Mouse (Mus musculus) hindbrain, embryonic 11.5 days (tissue): ENCODE results near the gene Aff1. TPM values are rescaled to one million over a fixed set of nuclear protein-coding genes. Genes with fewer than 3 reads are reported as not detected.

Experiments used
- ATAC-seq: fragments of 200-750 bp; cut with Nextera tagmentation; 2 replicates; pipeline ENCODE4 v1.8.0; 2017; ENCODE audit warnings: mild to moderate bottlenecking, moderate TSS enrichment, moderate library complexity; ENCODE audit not compliant: low FRiP score
- DNase-seq: peaks from one replicate; pipeline ENCODE4 v3.0.0-alpha.2; 2015; ENCODE audit warnings: low spot score
- H3K27ac ChIP-seq: fragments of 300-500 bp; sonication (generic); 2 replicates; pipeline ENCODE4 v1.5.1; 2014; ENCODE audit warnings: mild to moderate bottlenecking, low read depth, low read length
- H3K27me3 ChIP-seq: fragments of 300-500 bp; sonication (generic); 2 replicates; pipeline ENCODE4 v1.6.1; 2014; ENCODE audit warnings: mild to moderate bottlenecking, low read length, moderate library complexity, mixed read lengths; ENCODE audit not compliant: control insufficient read depth, insufficient read depth
- H3K36me3 ChIP-seq: fragments of 300-500 bp; sonication (generic); 2 replicates; pipeline ENCODE4 v1.6.1; 2014; ENCODE audit warnings: mild to moderate bottlenecking, low read length, moderate library complexity, mixed read lengths; ENCODE audit not compliant: control insufficient read depth, insufficient read depth
- H3K4me1 ChIP-seq: fragments of 300-500 bp; sonication (generic); replicated peaks from 2 replicates; pipeline ENCODE4 v1.6.1; 2014; ENCODE audit warnings: low read length, mixed read lengths; ENCODE audit not compliant: control insufficient read depth, insufficient read depth
- H3K4me2 ChIP-seq: fragments of 300-500 bp; sonication (generic); replicated peaks from 2 replicates; pipeline ENCODE4 v1.6.1; 2014; ENCODE audit warnings: mild to moderate bottlenecking, low read depth, low read length
- H3K4me3 ChIP-seq: fragments of 300-500 bp; sonication (generic); 2 replicates; pipeline ENCODE4 v1.5.1; 2014; ENCODE audit warnings: low read depth, low read length
- H3K9ac ChIP-seq: fragments of 300-500 bp; sonication (generic); 2 replicates; pipeline ENCODE4 v1.6.1; 2014; ENCODE audit warnings: low read depth, low read length
- H3K9me3 ChIP-seq: fragments of 300-500 bp; sonication (generic); 2 replicates; pipeline ENCODE4 v1.6.1; 2016; ENCODE audit warnings: low read length; ENCODE audit not compliant: control insufficient read depth
- WGBS: fragments of 180-500 bp; shearing (Covaris S2); extraction: QIAGEN DNeasy Blood & Tissue Kit; methylation state at CpG from one replicate; pipeline ENCODE4 v1.1.7; 2014; 5-methylcytosine and 5-hydroxymethylcytosine counted together
- polyA plus RNA-seq: library from polyadenylated mRNA; unstranded; fragments of >200 nt; fragmentation: Nextera tagmentation; extraction: Ambion mirVana; gene quantifications from 2 replicates; pipeline ENCODE4 v1.2.1, GENCODE M21; 2014

The Aff1 gene
- polyA plus RNA-seq, 1 experiment from 2014 or later: 7.0 TPM

- no peak for ATAC-seq
- Histone ChIP-seq H3K36me3 (no peaks in the 10 kb centered on the region), H3K9me3 (no peaks in the 10 kb centered on the region), H3K4me1 (no peaks in the 10 kb centered on the region), H3K4me3 (no peak overlapping the region), H3K9ac (no peak overlapping the region), H3K27ac (no peak overlapping the region), H3K4me2 (no peak overlapping the region), H3K27me3 (no peaks in the 10 kb centered on the region)
- WGBS: 87% methylated on average over 2 of the region's 2 CpGs
- no peak for DNase-seq
These were observed 49.8 kb downstream of the Aff1 start for GRCm38 (mm10) chr5:103741992-103742391.

DNA sequence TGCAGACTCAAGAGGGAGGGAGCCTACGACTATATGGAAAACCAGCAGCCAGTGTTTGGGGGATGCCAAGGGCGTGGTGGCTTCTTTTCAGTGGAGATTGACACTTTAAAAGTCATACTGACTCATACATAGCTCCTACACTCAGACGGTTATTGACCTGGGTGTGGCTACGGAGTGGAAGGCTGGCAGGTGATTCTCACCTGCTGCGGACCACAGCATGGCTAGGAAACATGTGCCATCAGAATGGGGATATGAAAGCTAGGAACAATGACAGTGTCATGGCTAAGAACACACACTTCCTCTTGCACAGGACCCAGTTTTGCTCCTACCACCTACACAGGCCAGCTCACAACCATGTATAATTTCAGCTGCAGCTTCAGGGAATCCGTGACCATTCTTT, 52.4 kb downstream of the Aff1 start:
- H3K9ac ChIP-seq: no peak overlapping the region
- no peaks in the 10 kb centered on the region for H3K9me3 ChIP-seq
- ATAC-seq: no peak
- 78% methylated on average over 6 of the region's 6 CpGs for WGBS
- H3K4me2 ChIP-seq: no peak overlapping the region
- H3K36me3 ChIP-seq: no peaks in the 10 kb centered on the region
- H3K27ac ChIP-seq: no peak overlapping the region
- DNase-seq: no peak
- no peaks in the 10 kb centered on the region for H3K27me3 ChIP-seq
- no peak overlapping the region for H3K4me3 ChIP-seq
- H3K4me1 ChIP-seq: no peaks in the 10 kb centered on the region

DNA sequence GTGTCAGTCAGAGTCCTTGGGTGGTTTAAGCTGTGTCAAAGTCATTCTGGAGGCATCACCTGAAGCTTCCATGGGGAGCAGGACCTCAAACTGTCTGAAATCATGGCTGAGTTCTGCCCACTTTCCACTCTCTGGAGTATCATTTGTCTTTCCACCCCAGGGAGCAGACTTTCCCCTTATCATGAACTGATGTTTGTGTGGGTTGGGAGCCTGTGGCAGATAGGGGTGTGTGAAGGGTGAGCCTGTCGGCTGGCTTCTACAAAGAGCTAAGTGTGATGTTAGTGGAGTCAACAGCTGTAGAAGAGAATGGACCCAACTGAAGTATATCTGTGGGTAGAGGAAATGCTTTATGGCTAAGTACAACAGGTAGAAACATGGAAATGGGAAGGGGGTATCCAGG, 53.5 kb downstream of the Aff1 start:
- H3K4me1 ChIP-seq: no peaks in the 10 kb centered on the region
- ATAC-seq: no peak
- WGBS: 94% methylated on average over 1 of the region's 1 CpGs

GRCm38 (mm10) chr5:103746561-103747085, 54.4 kb downstream of the Aff1 start:
- no peak overlapping the region for H3K4me3 ChIP-seq
- no peak overlapping the region for H3K9ac ChIP-seq
- H3K27ac ChIP-seq: no peak overlapping the region
- no peaks in the 10 kb centered on the region for H3K36me3 ChIP-seq
- WGBS: 94% methylated on average over 3 of the region's 3 CpGs
- H3K9me3 ChIP-seq: no peaks in the 10 kb centered on the region
- no peak for DNase-seq
- no peak overlapping the region for H3K4me2 ChIP-seq
- H3K4me1 ChIP-seq: no peaks in the 10 kb centered on the region
- ATAC-seq: no peak
- no peaks in the 10 kb centered on the region for H3K27me3 ChIP-seq

More for the DNA sequence above, 53.5 kb downstream of the Aff1 start:
- Histone ChIP-seq H3K9me3 (no peaks in the 10 kb centered on the region), H3K9ac (no peak overlapping the region), H3K27me3 (no peaks in the 10 kb centered on the region), H3K36me3 (no peaks in the 10 kb centered on the region), H3K4me3 (no peak overlapping the region), H3K4me2 (no peak overlapping the region), H3K27ac (no peak overlapping the region)
- DNase-seq: no peak

GRCm38 (mm10) chr5:103747098-103747497, 54.9 kb downstream of the Aff1 start:
- Histone ChIP-seq H3K27me3 (no peaks in the 10 kb centered on the region), H3K4me3 (no peak overlapping the region), H3K9me3 (no peaks in the 10 kb centered on the region), H3K27ac (no peak overlapping the region), H3K4me1 (no peaks in the 10 kb centered on the region), H3K9ac (no peak overlapping the region), H3K4me2 (no peak overlapping the region), H3K36me3 (no peaks in the 10 kb centered on the region)
- WGBS: 87% methylated on average over 2 of the region's 2 CpGs
- DNase-seq (no peak), ATAC-seq (no peak)

DNA sequence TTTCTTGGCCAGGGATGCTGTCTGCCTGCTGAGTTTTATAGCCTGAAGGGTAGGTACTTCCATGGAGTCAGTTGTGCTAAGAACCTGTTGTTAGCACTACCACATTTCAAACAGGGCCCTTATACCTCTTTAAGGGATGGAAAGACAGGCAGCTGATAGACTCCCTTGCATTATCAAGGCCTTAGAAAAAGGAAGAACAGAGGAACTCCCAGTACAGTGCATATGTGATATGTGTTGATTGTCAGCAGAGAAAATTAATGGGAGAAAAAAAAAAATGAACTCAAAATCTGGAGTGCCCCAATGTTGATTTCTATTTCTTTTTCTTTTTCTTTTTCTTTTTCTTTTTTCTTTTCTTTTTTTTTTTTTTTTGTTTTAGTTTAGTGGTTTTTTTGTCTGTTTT, 56.2 kb downstream of the Aff1 start:
- Histone ChIP-seq H3K36me3 (no peaks in the 10 kb centered on the region), H3K4me1 (no peaks in the 10 kb centered on the region)
- no peak for ATAC-seq

GRCm38 (mm10) chr5:103749465-103750285, 57.5 kb downstream of the Aff1 start:
- H3K27ac ChIP-seq: no peak overlapping the region
- no peaks in the 10 kb centered on the region for H3K4me1 ChIP-seq
- no peaks in the 10 kb centered on the region for H3K36me3 ChIP-seq
- H3K27me3 ChIP-seq: no peaks in the 10 kb centered on the region
- no peak for ATAC-seq
- no peaks in the 10 kb centered on the region for H3K9me3 ChIP-seq
- no peak for DNase-seq
- H3K4me2 ChIP-seq: no peak overlapping the region
- WGBS: 51% methylated on average over 7 of the region's 7 CpGs
- no peak overlapping the region for H3K4me3 ChIP-seq
- H3K9ac ChIP-seq: no peak overlapping the region

More for the DNA sequence above, 56.2 kb downstream of the Aff1 start:
- H3K27ac ChIP-seq: no peak overlapping the region
- DNase-seq: no peak
- H3K9me3 ChIP-seq: no peaks in the 10 kb centered on the region
- H3K4me3 ChIP-seq: no peak overlapping the region
- H3K27me3 ChIP-seq: no peaks in the 10 kb centered on the region
- H3K4me2 ChIP-seq: no peak overlapping the region
- no peak overlapping the region for H3K9ac ChIP-seq

- H3K9ac ChIP-seq: peak overlapping the region; percentile 61
- peak overlapping the region; percentile 47 for H3K4me3 ChIP-seq
- H3K4me2 ChIP-seq: peak overlapping the region; percentile 77
- ATAC-seq: peak; percentile 10; the same call in 1 of the 2 replicates
- H3K27me3 ChIP-seq: no peaks in the 10 kb centered on the region
- H3K9me3 ChIP-seq: no peaks in the 10 kb centered on the region
- WGBS: 4% methylated on average over 23 of the region's 23 CpGs
- H3K4me1 ChIP-seq: no peaks in the 10 kb centered on the region
- peak; percentile 59 for DNase-seq
- H3K27ac ChIP-seq: peak overlapping the region; percentile 76
- H3K36me3 ChIP-seq: no peaks in the 10 kb centered on the region
These were observed 60.7 kb downstream of the Aff1 start for GRCm38 (mm10) chr5:103752665-103753510.
